Mouse (Mus musculus) intestine, embryonic 15.5 days (tissue): Measurements from ENCODE around the gene March6. TPM values are rescaled to one million over a fixed set of nuclear protein-coding genes. Genes with fewer than 3 reads are reported as not detected.
A peak's percentile ranks its signal among the peaks of the same experiment; 100 is the strongest.

ENCODE experiments used
- ATAC-seq: fragments of 200-750 bp; cut with Nextera tagmentation; 2 replicates; pipeline ENCODE4 v1.8.0; 2017; ENCODE audit warnings: moderate TSS enrichment, moderate library complexity
- H3K27ac ChIP-seq: fragments of 300-500 bp; sonication (generic); 2 replicates; pipeline ENCODE4 v1.5.1; 2015; ENCODE audit warnings: mild to moderate bottlenecking, inconsistent platforms
- H3K27me3 ChIP-seq: fragments of 300-500 bp; sonication (generic); replicated peaks from 2 replicates; pipeline ENCODE4 v1.6.1; 2015; ENCODE audit warnings: inconsistent platforms
- H3K36me3 ChIP-seq: fragments of 300-500 bp; sonication (generic); 2 replicates; pipeline ENCODE4 v1.6.1; 2015; ENCODE audit warnings: inconsistent platforms
- H3K4me1 ChIP-seq: fragments of 300-500 bp; sonication (generic); replicated peaks from 2 replicates; pipeline ENCODE4 v1.6.1; 2015; ENCODE audit warnings: inconsistent platforms
- H3K4me2 ChIP-seq: fragments of 300-500 bp; sonication (generic); replicated peaks from 2 replicates; pipeline ENCODE4 v1.6.1; 2015; ENCODE audit warnings: mild to moderate bottlenecking, inconsistent platforms
- H3K4me3 ChIP-seq: fragments of 300-500 bp; sonication (generic); replicated peaks from 2 replicates; pipeline ENCODE4 v1.5.1; 2015; ENCODE audit warnings: inconsistent platforms
- H3K9ac ChIP-seq: fragments of 300-500 bp; sonication (generic); 2 replicates; pipeline ENCODE4 v1.6.1; 2015; ENCODE audit warnings: inconsistent platforms
- H3K9me3 ChIP-seq: fragments of 300-500 bp; sonication (generic); 2 replicates; pipeline ENCODE4 v1.6.1; 2016; ENCODE audit warnings: inconsistent platforms
- WGBS: fragments of 180-500 bp; shearing (Covaris S2); methylation state at CpG from one replicate; pipeline ENCODE4 v1.1.7; 2015; 5-methylcytosine and 5-hydroxymethylcytosine counted together
- polyA plus RNA-seq: library from polyadenylated mRNA; unstranded; fragments of >200 nt; fragmentation: Nextera tagmentation; extraction: Ambion mirVana; gene quantifications from 2 replicates; pipeline ENCODE4 v1.2.1, GENCODE M21; 2015

Gene March6
- polyA plus RNA-seq, 1 experiment from 2014 or later, result 26.0 TPM

DNA sequence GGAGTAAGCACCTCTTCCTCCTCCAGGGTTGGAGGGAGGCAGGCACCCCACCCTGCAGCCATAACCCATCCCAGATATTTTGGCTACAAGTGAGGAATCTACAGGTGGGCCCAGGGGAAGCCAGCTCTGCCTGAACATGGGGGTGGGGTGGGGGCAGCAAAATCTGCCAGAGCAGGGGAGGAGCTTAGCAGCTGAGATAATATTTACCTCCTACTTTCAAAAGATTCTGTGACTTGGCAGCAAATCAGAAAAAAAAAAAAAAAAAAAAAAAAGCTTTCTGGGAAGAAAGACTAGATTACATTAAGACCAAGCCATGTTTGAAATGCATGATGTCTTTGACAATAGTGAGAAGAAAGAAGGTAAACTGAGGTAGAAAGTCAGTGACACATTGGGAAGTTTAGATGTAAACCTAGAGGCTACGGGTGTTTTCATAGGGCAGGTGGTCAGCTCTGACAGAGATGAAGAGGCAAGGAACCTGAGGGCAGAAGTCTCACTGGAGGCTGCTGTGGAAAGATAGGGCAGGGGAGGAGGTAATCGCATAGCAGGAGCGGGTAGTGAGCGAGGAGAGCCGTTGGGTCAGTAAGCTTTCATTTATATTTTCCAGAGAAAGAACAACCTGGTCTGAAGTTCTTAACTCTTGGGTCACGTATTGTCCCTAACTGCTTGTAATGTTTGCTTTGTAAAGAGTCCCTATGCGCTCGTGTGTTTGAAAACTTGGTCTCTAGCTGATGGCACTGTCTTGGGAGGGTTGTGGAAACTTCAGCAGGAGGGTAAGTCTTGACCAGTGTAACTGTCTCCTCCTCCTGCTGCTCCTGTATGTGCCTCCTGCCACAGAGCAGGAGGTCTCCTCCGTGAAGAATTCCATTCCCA is 9.0 kb upstream of the March6 start:
- Histone ChIP-seq H3K27ac (no peak overlapping the region), H3K27me3 (no peaks in the 10 kb centered on the region), H3K36me3 (no peaks in the 10 kb centered on the region), H3K4me2 (no peak overlapping the region), H3K4me3 (no peak overlapping the region), H3K9me3 (no peaks in the 10 kb centered on the region), H3K4me1 (peaks cover 8% of the 10 kb centered on the region), H3K9ac (no peak overlapping the region)
- ATAC-seq, result no peak
- 50% methylated on average over 9 of the region's 9 CpGs for WGBS

DNA sequence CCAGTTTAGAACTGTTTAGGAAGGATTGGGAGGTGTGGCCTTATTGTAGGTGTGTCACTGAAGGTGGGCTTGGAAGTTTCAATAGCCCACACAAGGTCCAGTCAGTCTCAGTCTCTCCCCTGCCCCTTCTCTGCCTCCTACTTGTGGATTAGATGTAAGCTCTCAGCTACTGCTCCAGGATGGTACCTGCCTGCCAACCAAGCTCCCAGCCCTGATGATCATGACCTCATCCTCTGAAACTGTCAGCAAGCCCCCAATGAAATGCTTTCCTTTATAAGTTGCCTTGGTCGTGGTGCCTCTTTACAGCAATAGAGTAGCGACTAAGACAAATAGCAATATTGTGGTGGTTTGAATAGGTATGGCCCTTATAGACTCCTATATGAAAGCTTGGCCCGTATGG is 7.5 kb upstream of the March6 start:
- Histone ChIP-seq H3K4me2 (no peak overlapping the region), H3K4me1 (peaks cover 8% of the 10 kb centered on the region), H3K27me3 (no peaks in the 10 kb centered on the region), H3K9me3 (no peaks in the 10 kb centered on the region), H3K27ac (no peak overlapping the region), H3K9ac (no peak overlapping the region), H3K36me3 (no peaks in the 10 kb centered on the region), H3K4me3 (no peak overlapping the region)
- 87% methylated on average over 3 of the region's 3 CpGs for WGBS
- no peak for ATAC-seq

DNA sequence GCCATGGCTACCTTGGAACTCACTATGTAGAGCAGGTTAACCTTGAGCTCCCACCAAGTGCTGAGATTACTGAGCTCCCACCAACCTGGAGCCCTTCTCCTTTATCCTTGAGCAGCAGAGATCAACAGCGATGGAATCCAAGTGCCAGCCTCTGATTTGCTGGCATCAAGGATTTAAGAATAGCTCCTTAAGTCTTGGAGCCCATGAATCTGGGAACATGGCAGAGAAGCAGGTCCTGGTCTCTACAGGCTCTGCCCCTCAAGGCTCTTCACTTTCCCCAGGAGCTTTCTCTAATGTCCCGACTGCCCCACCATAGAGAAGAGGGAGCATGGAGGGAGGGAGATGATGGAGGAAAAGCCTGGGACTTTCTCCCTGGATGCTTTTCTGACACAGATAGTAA is 6.9 kb upstream of the March6 start:
- H3K27me3 ChIP-seq, result no peaks in the 10 kb centered on the region
- no peaks in the 10 kb centered on the region for H3K9me3 ChIP-seq
- H3K4me2 ChIP-seq, result no peak overlapping the region
- H3K27ac ChIP-seq, result no peak overlapping the region
- H3K9ac ChIP-seq, result no peak overlapping the region
- ATAC-seq, result no peak
- peaks cover 8% of the 10 kb centered on the region for H3K4me1 ChIP-seq
- H3K4me3 ChIP-seq, result no peak overlapping the region
- no peaks in the 10 kb centered on the region for H3K36me3 ChIP-seq
- WGBS, result 87% methylated on average over 2 of the region's 2 CpGs

DNA sequence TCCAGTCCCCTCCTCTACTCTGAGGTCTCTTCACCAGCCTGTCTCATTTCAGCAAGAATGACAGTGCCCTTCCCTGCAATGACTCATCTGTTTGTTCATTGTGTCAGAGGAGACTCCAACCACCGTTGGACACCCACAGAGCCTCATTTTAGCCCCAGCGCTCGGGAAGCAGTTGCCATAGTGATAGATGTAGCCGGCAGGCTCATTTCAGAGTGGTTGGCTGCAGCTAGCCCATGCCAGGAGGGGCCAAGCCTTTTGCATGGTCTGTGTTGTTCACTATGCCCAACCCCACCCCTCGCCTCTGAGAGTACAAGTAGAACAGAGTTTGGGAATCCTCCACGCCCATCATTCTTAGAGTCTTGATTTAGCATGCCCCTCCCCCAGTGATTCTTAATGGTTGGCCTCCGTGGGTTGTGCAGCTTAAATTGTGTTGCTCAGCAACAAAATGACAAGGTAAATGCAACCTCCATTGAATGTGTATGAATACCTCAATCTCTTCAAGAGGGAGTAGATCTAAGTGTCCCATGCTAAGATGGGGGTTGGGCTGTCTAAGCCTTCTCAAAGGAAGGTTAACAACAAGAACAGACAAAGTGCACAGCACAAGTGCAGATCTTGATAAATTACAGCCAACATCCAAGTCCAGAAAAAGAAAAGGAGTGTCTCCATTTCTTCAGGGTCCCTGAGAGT is 5.3 kb upstream of the March6 start:
- Histone ChIP-seq H3K4me3 (no peak overlapping the region), H3K27ac (no peak overlapping the region), H3K9ac (no peak overlapping the region), H3K36me3 (no peaks in the 10 kb centered on the region), H3K27me3 (no peaks in the 10 kb centered on the region), H3K9me3 (no peaks in the 10 kb centered on the region), H3K4me2 (no peak overlapping the region), H3K4me1 (peaks cover 3% of the 10 kb centered on the region; the same call in 1 of the 2 replicates)
- no peak for ATAC-seq
- 24% methylated on average over 7 of the region's 7 CpGs for WGBS

DNA sequence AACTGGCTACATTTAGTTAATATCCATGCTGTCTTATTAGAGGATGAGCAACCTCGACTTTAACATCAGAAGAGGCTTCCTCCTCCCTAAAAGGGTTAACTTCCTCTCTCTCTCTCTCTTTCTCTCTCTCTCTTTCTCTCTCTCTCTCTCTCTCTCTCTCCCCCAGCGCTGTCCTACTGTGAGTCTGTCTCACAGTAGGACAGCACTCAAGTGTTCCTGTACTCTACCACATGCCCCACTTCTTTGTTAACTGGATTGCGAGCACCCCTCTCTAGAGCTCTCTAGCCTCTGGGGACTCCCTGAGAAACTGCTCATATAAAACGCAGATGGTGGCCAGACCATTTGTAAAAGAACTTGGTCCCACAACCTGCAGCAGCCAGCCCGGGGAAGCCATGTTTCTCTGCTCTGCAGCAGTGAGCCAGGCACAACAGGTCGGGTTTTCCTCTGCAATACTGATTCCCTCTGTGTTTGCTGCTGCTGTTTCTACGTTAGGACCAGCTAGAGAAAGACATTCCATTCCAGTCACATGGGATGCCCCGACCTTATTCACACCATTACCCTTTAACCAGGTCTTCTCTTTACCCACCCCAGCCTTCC is 4.5 kb upstream of the March6 start:
- Histone ChIP-seq H3K27me3 (no peaks in the 10 kb centered on the region), H3K4me2 (no peak overlapping the region), H3K9me3 (no peaks in the 10 kb centered on the region), H3K9ac (no peak overlapping the region), H3K4me3 (no peak overlapping the region), H3K4me1 (peaks cover 3% of the 10 kb centered on the region; the same call in 1 of the 2 replicates), H3K27ac (no peak overlapping the region), H3K36me3 (no peaks in the 10 kb centered on the region)
- 29% methylated on average over 8 of the region's 8 CpGs for WGBS
- no peak for ATAC-seq

DNA sequence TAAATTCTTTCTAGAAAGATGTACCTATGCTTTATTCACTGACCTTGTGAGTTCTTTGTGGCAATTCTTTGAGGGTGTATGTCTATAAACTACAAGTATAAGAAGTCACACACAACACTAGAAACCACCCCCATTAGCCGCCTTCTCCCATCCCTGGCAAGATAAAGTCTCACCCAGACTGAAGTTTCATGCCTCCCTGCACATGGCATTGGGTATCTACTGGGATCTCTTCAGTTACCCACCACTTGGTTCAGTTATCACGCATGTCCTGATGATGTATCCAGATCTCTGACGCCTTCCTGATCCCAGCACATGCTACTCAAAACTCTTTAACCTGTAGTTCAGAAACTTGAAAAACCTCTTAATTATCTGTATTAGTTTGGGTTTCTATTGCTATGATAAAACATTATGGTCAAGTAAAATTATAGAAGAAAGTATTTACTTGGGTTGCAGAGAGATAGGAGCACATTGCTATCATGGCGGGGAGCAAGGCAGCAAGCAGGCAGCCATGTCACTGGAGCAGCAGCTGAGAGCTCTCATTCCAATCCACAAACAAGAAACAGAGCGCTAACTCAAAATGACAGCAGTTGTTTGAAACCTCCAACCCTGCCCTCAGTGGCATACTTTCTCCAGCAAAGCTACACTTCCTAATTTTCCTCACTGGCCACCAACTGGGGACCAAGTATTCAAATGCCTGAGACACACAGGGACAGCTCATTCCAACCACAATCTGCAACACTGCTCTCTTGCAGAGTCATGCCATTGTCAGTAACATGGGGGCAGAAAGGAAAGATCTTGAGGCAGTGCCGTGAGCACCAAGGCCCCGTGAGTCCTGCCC is 3.8 kb upstream of the March6 start:
- Histone ChIP-seq H3K27ac (no peak overlapping the region), H3K9ac (no peak overlapping the region), H3K4me3 (no peak overlapping the region), H3K9me3 (no peaks in the 10 kb centered on the region), H3K36me3 (no peaks in the 10 kb centered on the region), H3K4me1 (peaks cover 3% of the 10 kb centered on the region; the same call in 1 of the 2 replicates), H3K4me2 (no peak overlapping the region), H3K27me3 (no peaks in the 10 kb centered on the region)
- WGBS, result 88% methylated on average over 7 of the region's 7 CpGs
- no peak for ATAC-seq

DNA sequence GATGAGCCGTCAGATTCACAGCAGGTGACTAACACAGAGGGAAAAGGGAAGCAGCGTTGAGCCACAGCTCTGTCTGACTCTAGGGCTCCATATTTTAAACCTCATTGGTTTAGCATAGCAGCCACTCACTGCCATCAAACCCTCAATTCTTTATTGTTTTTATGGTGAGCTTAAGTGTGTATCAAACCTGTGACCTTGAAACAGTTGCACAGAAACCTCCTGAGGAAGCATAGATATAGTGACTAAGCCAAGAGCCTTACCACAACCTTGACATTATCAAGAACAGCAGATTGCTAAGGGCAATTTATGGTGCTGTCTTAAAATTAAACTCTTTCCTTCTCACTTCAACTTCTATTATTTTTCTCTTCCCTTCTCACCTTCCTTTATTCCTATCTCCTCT is 2.7 kb upstream of the March6 start:
- Histone ChIP-seq H3K9ac (no peak overlapping the region), H3K4me3 (no peak overlapping the region), H3K36me3 (no peaks in the 10 kb centered on the region), H3K27ac (no peak overlapping the region), H3K27me3 (no peaks in the 10 kb centered on the region), H3K4me2 (no peak overlapping the region), H3K9me3 (no peaks in the 10 kb centered on the region), H3K4me1 (peaks cover 8% of the 10 kb centered on the region; the same call in 1 of the 2 replicates)
- ATAC-seq, result no peak
- WGBS, result 92% methylated on average over 2 of the region's 2 CpGs

DNA sequence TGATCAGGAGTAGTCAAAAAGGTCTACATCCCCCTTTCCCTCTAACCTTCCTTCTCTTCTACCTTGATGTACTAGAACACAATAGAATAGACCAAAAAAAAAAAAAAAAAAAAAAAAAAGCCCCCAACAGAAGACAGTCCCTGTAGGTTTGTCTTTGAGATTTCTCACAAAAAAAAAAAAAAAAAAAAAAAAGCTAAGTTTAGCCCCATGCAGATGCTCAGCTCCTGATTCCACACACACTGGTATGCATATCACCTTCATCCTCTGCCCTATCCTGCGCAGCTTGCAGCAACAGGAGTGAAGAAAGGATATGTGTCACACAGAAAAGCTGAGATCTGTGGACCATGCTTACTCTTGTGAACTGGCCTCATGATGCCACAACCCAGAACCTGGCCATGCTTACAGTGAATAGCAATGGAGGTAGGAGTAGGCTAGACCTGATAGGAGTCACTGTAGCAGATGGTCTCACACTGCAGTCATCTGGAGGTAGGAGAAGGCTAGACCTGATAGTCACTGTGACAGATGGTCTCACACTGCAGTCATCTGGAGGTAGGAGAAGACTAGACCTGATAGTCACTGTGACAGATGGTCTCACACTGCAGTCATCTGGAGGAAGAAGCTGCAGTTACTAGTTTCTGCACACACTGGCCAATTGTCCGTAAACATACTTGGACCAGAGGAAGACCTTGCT is 1.6 kb upstream of the March6 start:
- WGBS, result 97% methylated on average over 2 of the region's 2 CpGs
- H3K4me2 ChIP-seq, result no peak overlapping the region
- no peak for ATAC-seq

DNA sequence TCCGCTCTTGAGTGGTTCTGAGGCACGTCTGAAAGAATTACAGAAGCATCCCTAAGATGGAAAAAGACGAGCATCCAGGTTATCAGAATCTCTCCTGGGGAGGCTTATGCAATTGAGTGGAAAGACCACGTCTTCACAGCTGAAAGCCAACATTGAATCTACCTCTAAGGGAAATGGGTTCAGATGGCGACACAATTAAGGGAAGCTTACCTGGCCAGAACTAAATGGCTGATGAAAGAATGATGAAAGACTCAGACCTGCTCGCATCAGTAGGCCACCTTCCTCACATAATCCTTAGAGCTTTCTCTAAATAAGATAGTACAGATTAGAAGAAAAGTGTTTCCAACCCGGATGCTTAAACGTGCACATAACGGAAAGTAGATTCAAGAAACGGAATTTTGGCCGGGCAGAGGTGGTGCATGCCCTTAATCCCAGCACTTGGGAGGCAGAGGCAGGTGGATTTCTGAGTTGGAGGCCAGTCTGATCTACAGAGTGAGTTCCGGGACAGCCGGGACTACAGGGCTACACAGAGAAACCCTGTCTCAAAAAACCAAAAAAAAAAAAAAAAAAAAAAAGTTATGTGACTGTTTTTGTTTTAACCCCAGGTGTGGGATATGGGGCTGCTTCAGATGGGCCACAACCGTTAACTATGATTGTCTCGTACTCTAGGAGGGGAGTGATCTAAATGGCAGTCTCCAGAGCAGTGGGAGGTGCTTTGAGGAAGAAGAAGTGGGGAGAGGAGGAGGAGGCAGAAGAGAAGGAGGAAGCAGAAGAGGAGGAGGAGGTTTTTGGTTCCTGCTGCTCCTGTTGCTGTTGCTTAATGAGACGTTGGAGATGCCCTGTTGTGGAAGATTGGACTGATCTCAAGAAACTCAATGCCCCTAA is 835 bp upstream of the March6 start:
- peaks cover 9% of the 10 kb centered on the region; the same call in 1 of the 2 replicates for H3K4me1 ChIP-seq
- WGBS, result 21% methylated on average over 16 of the region's 16 CpGs
- ATAC-seq, result no peak
- H3K9me3 ChIP-seq, result no peaks in the 10 kb centered on the region
- peak overlapping the region; percentile 97 for H3K27ac ChIP-seq
- peak overlapping the region; percentile 91 for H3K4me3 ChIP-seq
- no peaks in the 10 kb centered on the region for H3K27me3 ChIP-seq
- H3K4me2 ChIP-seq, result peak overlapping the region; percentile 62
- peak overlapping the region; percentile 91 for H3K9ac ChIP-seq
- no peaks in the 10 kb centered on the region for H3K36me3 ChIP-seq

More for the DNA sequence above, 1.6 kb upstream of the March6 start:
- Histone ChIP-seq H3K4me1 (peaks cover 9% of the 10 kb centered on the region; the same call in 1 of the 2 replicates), H3K27me3 (no peaks in the 10 kb centered on the region), H3K27ac (no peak overlapping the region), H3K36me3 (no peaks in the 10 kb centered on the region), H3K9ac (no peak overlapping the region), H3K4me3 (no peak overlapping the region), H3K9me3 (no peaks in the 10 kb centered on the region)

DNA sequence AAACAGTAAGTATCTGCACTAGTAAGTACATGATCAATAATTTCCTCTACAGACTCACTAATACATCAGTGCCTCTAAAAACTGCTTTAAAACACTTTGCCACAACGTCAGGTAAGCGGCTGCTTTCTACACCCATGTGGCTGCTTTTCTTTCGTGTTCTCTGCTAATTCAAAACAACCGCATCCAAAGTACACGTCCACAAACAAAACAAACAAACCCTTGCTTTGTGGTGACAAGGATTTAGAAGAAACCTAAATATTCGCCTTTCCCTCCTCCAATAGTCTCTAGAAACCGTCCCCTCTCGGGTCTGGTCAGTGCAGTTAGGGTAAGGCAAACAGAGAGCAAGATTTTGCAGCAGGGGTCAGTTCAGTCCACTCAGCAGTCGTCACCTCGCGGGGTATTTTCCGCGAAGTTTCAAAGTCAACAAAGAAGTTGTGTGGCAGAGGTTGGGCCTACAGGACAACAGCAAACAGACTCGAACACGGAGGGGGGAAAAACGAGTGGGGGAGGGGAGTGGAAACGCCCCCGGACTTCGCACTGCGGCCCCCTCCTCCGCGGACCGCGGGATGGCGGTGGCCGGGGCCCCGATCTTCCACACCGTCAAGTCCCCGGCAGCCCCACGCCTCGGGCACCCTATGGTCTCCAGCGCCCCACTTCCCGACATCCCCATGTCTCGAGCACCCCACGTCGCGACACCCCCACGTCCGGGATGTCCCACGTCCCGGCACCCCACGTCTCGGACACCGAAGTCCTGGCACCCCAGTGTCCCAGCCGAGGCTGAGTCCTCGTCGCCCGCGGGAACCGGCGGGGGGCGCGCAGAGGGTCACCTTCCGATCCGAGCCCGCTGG is 818 bp downstream of the March6 start:
- H3K4me3 ChIP-seq, result peak overlapping the region; percentile 91
- H3K4me1 ChIP-seq, result 0 out of 2 replicates have a peak, but pooled peaks cover 9% of the 10 kb centered on the region
- H3K9me3 ChIP-seq, result no peaks in the 10 kb centered on the region
- peak overlapping the region; percentile 91 for H3K9ac ChIP-seq
- under 1% methylated on average over 53 of the region's 56 CpGs for WGBS
- no peaks in the 10 kb centered on the region for H3K27me3 ChIP-seq
- no peaks in the 10 kb centered on the region for H3K36me3 ChIP-seq
- H3K27ac ChIP-seq, result peak overlapping the region; percentile 97
- ATAC-seq, result peak; percentile 71
- H3K4me2 ChIP-seq, result peak overlapping the region; percentile 71
